Mouse (Mus musculus): ENCODE measurements at regions not wholly inside any gene's neighbourhood (a gene's known extent, or its start where the extent isn't known, plus 50 kb on each side); places are given as distances from the start of the nearest gene placed in this dataset.

- Histone ChIP-seq H3K27me3 (ENCODE audit: control insufficient read depth, insufficient read depth, low read length) (no peaks in the 10 kb centered on the region), H3K36me3 (ENCODE audit: control insufficient read depth, insufficient read depth, low read length) (no peaks in the 10 kb centered on the region), H3K27ac (ENCODE audit: control insufficient read depth, insufficient read depth, low read depth, low read length) (no peak overlapping the region), H3K4me3 (ENCODE audit: control insufficient read depth, low read depth, low read length) (no peak overlapping the region), H3K4me1 (ENCODE audit: control insufficient read depth, insufficient read depth, low read length) (no peaks in the 10 kb centered on the region)
- no peak for TF ChIP-seq POLR2A (IDR thresholded peaks at IDR 0.05; ENCODE audit: control insufficient read depth, low read depth, low read length)
- TF ChIP-seq CTCF (IDR thresholded peaks at IDR 0.05; ENCODE audit: control insufficient read depth, insufficient read depth, insufficient replicate concordance, low read depth, low read length), result no peak
These were observed 186.5 kb upstream of the Tenm3 start for GRCm38 (mm10) chr8:49030255-49030654.

- Histone ChIP-seq H3K27ac (ENCODE audit: control insufficient read depth, insufficient read depth, low read depth, low read length) (no peak overlapping the region), H3K4me1 (ENCODE audit: control insufficient read depth, insufficient read depth, low read length) (no peaks in the 10 kb centered on the region), H3K36me3 (ENCODE audit: control insufficient read depth, insufficient read depth, low read length) (no peaks in the 10 kb centered on the region), H3K4me3 (ENCODE audit: control insufficient read depth, low read depth, low read length) (no peak overlapping the region), H3K27me3 (ENCODE audit: control insufficient read depth, insufficient read depth, low read length) (no peaks in the 10 kb centered on the region)
- TF ChIP-seq POLR2A (IDR thresholded peaks at IDR 0.05; ENCODE audit: control insufficient read depth, low read depth, low read length) (no peak), CTCF (IDR thresholded peaks at IDR 0.05; ENCODE audit: control insufficient read depth, insufficient read depth, insufficient replicate concordance, low read depth, low read length) (no peak)
These were observed 174.0 kb upstream of the Tenm3 start for GRCm38 (mm10) chr8:49017741-49018140.

DNA sequence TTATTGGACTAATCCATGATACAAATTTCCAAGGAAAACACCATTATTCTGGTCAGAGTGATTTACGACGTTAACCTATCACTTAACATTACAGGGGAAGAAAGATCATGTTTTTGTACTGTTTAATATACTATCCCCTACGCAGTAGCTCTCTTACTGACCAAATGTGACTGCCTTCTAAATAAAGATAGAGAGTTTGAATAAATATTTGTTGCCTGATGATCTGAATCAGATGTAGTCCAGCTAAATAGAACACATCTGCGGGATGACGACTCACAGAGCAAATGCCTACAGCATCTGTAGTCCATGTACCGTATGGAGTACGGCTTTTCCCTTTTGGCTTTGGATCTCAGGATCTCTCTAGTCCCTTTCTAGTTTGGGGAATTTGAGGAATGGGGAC lies 171.9 kb upstream of the Tenm3 start:
- Histone ChIP-seq H3K4me1 (ENCODE audit: control insufficient read depth, insufficient read depth, low read length) (no peaks in the 10 kb centered on the region), H3K4me3 (ENCODE audit: control insufficient read depth, low read depth, low read length) (no peak overlapping the region), H3K27ac (ENCODE audit: control insufficient read depth, insufficient read depth, low read depth, low read length) (no peak overlapping the region), H3K36me3 (ENCODE audit: control insufficient read depth, insufficient read depth, low read length) (no peaks in the 10 kb centered on the region), H3K27me3 (ENCODE audit: control insufficient read depth, insufficient read depth, low read length) (no peaks in the 10 kb centered on the region)
- TF ChIP-seq CTCF (IDR thresholded peaks at IDR 0.05; ENCODE audit: control insufficient read depth, insufficient read depth, insufficient replicate concordance, low read depth, low read length) (no peak), POLR2A (IDR thresholded peaks at IDR 0.05; ENCODE audit: control insufficient read depth, low read depth, low read length) (no peak)

DNA sequence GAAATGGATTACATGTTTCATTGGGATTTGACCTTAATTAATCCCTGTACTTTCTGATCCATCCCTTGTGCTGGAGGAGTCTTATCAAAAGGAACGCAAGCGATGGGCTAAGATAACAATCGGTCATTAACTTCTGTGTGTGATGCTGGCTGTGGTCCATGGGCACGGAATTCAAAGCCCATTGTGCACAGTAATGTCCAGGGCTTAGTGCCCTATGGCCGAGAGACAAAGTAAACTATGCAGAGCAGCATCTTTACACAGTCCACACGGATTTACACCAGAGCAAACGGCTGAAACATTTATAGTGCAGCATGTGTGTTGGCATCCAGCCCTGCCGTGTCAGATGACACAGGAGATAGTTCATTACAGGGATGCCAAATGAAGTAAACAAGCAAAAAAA lies 171.4 kb upstream of the Tenm3 start:
- no peak overlapping the region for H3K4me3 ChIP-seq (ENCODE audit: control insufficient read depth, low read depth, low read length)
- no peaks in the 10 kb centered on the region for H3K36me3 ChIP-seq (ENCODE audit: control insufficient read depth, insufficient read depth, low read length)
- no peak for TF ChIP-seq CTCF (IDR thresholded peaks at IDR 0.05; ENCODE audit: control insufficient read depth, insufficient read depth, insufficient replicate concordance, low read depth, low read length)
- TF ChIP-seq POLR2A (IDR thresholded peaks at IDR 0.05; ENCODE audit: control insufficient read depth, low read depth, low read length), result no peak
- no peaks in the 10 kb centered on the region for H3K27me3 ChIP-seq (ENCODE audit: control insufficient read depth, insufficient read depth, low read length)
- no peaks in the 10 kb centered on the region for H3K4me1 ChIP-seq (ENCODE audit: control insufficient read depth, insufficient read depth, low read length)
- H3K27ac ChIP-seq (ENCODE audit: control insufficient read depth, insufficient read depth, low read depth, low read length), result no peak overlapping the region

- TF ChIP-seq CTCF (IDR thresholded peaks at IDR 0.05; ENCODE audit: control insufficient read depth, insufficient read depth, insufficient replicate concordance, low read depth, low read length), result no peak
- TF ChIP-seq POLR2A (IDR thresholded peaks at IDR 0.05; ENCODE audit: control insufficient read depth, low read depth, low read length), result no peak
- no peak overlapping the region for H3K27ac ChIP-seq (ENCODE audit: control insufficient read depth, insufficient read depth, low read depth, low read length)
These were observed 162.7 kb upstream of the Tenm3 start for GRCm38 (mm10) chr8:49006236-49006965.

DNA sequence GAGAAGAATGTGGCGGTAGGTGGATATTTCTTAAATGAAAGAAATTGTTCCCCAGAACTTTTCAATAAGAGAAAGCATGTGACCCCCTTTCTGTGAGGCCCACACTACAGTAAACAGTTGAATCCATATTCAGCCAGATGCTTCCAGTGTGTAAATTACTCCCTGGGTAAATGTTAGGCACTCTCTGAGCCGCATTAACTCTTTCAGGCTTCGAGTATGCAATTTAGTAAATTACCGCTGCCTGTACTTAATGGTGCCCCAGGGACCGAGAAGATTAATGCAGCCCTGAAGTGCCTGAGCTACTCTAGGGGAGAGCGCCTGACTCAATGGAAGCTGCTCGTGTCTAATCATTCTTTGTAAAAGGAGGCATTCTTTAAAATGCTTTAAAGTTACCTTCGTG lies 137.9 kb upstream of the Tenm3 start:
- Histone ChIP-seq H3K27me3 (ENCODE audit: control insufficient read depth, insufficient read depth, low read length) (no peaks in the 10 kb centered on the region), H3K27ac (ENCODE audit: control insufficient read depth, insufficient read depth, low read depth, low read length) (no peak overlapping the region), H3K4me3 (ENCODE audit: control insufficient read depth, low read depth, low read length) (no peak overlapping the region), H3K4me1 (ENCODE audit: control insufficient read depth, insufficient read depth, low read length) (no peaks in the 10 kb centered on the region), H3K36me3 (ENCODE audit: control insufficient read depth, insufficient read depth, low read length) (no peaks in the 10 kb centered on the region)
- TF ChIP-seq POLR2A (IDR thresholded peaks at IDR 0.05; ENCODE audit: control insufficient read depth, low read depth, low read length) (no peak), CTCF (IDR thresholded peaks at IDR 0.05; ENCODE audit: control insufficient read depth, insufficient read depth, insufficient replicate concordance, low read depth, low read length) (no peak)

More at GRCm38 (mm10) chr8:49006236-49006965, 162.7 kb upstream of the Tenm3 start:
- Histone ChIP-seq H3K4me3 (ENCODE audit: control insufficient read depth, low read depth, low read length) (no peak overlapping the region), H3K27me3 (ENCODE audit: control insufficient read depth, insufficient read depth, low read length) (no peaks in the 10 kb centered on the region), H3K4me1 (ENCODE audit: control insufficient read depth, insufficient read depth, low read length) (no peaks in the 10 kb centered on the region), H3K36me3 (ENCODE audit: control insufficient read depth, insufficient read depth, low read length) (no peaks in the 10 kb centered on the region)

DNA sequence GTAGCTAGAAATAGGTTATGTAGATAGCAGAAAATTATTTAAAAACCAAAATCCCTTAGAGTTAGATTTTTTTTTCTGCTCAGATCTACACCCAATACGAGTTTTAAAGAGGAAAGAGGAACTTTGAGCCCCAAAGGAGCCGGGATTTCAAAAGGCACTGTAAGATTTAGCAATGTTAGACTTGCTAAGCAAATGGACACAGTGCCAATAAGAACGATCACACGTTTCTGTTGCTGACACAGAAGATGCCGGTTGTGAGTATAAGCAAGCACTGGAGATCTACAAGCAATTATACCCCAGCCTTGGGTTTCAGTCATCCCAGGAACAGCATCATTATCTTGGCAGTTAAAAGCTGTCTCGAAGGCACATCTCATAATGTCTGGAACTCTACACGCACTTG lies 137.0 kb upstream of the Tenm3 start:
- H3K27ac ChIP-seq (ENCODE audit: control insufficient read depth, insufficient read depth, low read depth, low read length), result no peak overlapping the region
- H3K36me3 ChIP-seq (ENCODE audit: control insufficient read depth, insufficient read depth, low read length), result no peaks in the 10 kb centered on the region
- no peak for TF ChIP-seq CTCF (IDR thresholded peaks at IDR 0.05; ENCODE audit: control insufficient read depth, insufficient read depth, insufficient replicate concordance, low read depth, low read length)
- TF ChIP-seq POLR2A (IDR thresholded peaks at IDR 0.05; ENCODE audit: control insufficient read depth, low read depth, low read length), result no peak
- no peaks in the 10 kb centered on the region for H3K27me3 ChIP-seq (ENCODE audit: control insufficient read depth, insufficient read depth, low read length)
- H3K4me1 ChIP-seq (ENCODE audit: control insufficient read depth, insufficient read depth, low read length), result no peaks in the 10 kb centered on the region
- H3K4me3 ChIP-seq (ENCODE audit: control insufficient read depth, low read depth, low read length), result no peak overlapping the region
